Mouse (Mus musculus) layer of hippocampus, postnatal 10 days (tissue): ENCODE measurements around the gene Adk. TPM values are rescaled to one million over a fixed set of nuclear protein-coding genes. Genes with fewer than 3 reads are reported as not detected.

Experiments used
- DNase-seq, 2 experiments: peaks; one replicate each; pipeline ENCODE4 v3.0.0; 2021; ENCODE audit warnings: low spot score in 2 of 2
- total RNA-seq, 2 experiments: library from RNA; stranded (reverse); gene quantifications; 2 replicates each; pipeline ENCODE4 v1.2.3; 2021

The Adk gene
- total RNA-seq, 2 experiments from 2014 or later = 70.3 to 70.6 TPM

- DNase-seq = no peak
Observed at GRCm38 (mm10) chr14:21251386-21251785, 199.0 kb downstream of the Adk start.

DNA sequence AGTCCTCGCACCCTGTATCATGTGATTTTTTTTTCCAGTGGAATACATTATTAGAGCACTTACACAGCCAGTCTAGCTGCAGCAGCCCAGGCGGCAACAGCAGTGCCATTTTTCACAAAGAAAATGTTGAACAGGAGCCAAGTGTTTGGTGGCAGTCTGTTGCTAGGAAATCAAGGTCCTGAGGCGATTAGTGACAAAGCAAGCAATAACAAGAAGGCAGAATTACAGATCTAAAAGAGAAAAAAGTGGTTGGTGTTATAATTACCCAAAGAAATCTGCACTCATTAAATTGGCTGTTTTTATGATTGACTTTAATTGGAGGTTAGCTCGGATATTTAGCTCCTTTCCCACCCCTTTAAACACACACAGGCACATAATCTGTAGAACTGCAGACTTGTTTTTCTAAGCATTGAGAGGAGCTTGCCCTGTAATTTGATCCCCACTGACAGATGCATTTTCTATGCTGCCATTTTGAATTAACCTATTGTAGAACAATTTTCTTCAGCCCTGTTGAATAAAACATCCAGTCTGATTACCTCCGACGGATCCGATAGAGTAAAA lies 200.0 kb downstream of the Adk start:
- peak; percentile 52 for DNase-seq

GRCm38 (mm10) chr14:21253321-21253992 lies 201.1 kb downstream of the Adk start:
- peak; percentile 38 to 44 for DNase-seq

DNA sequence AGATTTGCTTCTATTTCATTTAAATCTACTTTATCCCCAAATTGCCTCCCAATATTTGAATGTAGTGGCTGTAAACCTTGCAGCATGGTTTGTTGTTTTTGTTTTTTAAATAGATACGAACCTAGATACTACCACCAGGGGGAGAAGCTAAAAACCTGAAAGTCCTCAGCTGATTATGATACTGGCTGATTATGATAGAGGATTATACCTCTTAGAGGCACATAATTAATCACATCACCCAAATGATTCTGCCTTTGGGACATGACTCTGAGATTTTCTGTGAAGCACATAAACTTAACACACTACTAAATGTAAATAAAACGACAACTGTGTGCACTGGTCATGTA lies 201.6 kb downstream of the Adk start:
- DNase-seq = no peak

DNA sequence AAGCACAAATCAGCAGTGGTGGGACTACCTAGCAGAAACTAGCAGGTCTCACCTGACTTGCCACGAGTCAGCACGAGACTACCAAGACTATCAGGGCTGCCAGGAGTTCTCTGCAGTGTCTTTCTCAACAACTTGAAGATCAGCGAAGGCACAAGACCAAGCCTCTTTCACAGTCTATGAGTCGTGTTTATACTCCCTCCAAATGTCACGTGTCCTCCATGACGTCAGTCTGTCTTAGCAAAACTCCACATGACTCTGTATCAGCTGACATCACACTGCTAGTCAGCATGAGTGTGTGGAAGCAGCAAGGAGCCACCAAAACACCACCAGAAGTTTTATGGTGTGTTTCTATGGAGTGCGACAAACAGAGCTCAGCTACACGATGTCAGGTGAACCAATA lies 215.9 kb downstream of the Adk start:
- DNase-seq = no peak

DNA sequence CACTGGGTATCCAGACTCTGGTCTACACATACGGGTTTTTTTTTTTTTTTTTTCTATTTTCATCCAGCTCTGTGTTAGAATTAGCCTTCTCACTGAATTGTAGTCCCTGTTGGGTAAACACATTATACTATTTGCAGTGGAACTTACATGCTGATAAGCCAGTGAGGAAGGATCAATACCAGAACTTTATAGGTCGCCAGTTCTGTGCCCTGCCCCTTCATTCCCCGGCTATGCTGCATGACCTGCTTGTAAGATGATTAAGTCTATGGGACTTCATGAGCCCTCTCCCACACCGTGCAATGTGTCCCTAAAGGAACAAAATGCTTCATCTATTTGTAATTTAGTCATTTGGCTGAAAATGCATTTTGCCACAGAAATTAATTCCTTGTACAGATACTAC lies 219.1 kb downstream of the Adk start:
- DNase-seq = no peak

DNA sequence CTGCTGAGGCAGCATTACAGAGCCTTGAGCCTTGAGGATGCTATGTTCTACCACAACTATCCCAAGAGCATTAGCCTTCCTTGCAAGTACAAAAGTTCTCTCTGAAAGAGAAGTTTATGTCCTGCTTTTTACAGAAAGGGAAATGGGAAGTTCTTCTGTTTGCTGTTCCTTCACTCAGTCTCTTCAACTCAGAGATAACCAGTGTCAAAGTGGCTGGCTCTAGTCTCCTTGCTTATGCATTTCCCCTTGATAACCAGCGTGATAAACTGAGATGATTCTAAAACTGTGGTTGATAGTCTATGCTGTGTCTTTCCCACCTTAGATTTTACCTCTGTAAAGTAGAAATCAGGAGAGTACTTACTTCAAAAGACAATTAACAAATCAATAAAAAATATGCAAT lies 223.4 kb downstream of the Adk start:
- no peak for DNase-seq

GRCm38 (mm10) chr14:21278290-21278689 lies 225.9 kb downstream of the Adk start:
- DNase-seq = no peak

DNA sequence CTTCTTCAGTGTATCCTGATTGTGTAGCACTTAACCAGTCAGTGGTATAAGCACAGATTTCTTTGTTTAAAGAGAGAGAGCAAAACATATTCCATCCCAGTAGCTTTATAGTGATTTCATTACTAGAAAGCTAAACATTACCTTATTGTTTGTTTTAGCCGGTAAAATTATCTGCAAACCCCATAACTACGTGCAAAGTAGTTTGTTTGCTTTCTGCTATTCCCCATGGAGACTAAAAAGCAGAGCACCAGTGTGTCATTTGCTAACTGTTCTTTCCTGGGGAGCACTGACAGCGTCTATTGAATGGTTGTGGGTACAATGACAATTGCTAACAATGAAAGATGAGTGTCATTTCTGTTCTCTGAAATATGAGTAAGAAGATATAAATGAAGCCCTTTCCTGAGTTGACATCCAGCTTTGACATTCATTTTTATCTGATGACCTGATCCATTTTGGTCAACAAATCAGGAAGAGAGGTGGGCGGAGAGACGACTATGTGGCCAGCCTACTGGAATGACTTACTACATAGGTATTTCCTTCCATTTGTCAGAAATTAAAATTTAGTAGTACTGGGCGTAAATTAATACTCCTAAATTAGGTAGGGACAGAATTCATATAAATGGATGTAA lies 226.6 kb downstream of the Adk start:
- no peak for DNase-seq

- DNase-seq = no peak
Observed at GRCm38 (mm10) chr14:21280451-21280850, 228.1 kb downstream of the Adk start.

- no peak for DNase-seq
Observed at GRCm38 (mm10) chr14:21281506-21281905, 229.1 kb downstream of the Adk start.

- no peak for DNase-seq
Observed at GRCm38 (mm10) chr14:21284116-21284515, 231.7 kb downstream of the Adk start.

DNA sequence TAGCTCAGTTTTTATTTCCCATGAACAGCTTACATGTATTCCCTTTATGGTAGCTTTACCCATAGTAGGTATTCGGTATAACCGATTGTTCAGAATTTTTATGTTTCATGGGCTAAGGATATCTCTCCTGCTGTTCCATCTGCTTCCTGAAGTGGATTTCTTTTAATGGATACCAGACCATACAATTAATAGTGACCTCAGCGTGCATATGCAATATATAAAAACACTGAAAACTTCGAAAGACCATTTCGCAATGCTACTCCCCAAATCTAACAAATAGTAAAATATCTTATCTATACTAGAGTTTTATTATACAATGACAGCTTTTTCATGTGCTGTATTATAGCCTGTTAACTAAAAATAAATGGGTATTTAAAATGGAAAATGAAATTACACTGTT lies 232.5 kb downstream of the Adk start:
- DNase-seq = no peak

- no peak for DNase-seq
Observed at GRCm38 (mm10) chr14:21286274-21286673, 233.9 kb downstream of the Adk start.

GRCm38 (mm10) chr14:21287726-21288442 lies 235.5 kb downstream of the Adk start:
- no peak for DNase-seq

DNA sequence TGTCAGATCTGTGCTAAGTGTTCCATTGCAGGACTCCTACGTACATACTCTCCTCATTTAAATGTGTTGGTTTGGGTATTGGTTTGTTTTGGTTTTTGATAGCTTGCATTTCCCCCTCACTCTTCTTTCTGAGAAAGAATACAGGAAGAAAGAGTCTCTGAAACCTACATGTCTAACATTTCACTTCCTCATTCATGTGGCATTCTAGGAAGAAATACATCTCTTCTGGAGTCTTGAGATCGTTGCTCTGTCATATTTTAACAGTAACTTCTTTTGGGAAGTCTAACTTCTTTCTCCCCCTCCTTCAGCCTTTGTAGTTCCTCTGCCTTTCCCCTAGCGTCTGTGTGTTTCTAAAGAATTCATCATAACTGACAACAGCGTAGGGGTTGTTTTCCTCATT lies 247.4 kb downstream of the Adk start:
- DNase-seq = no peak

GRCm38 (mm10) chr14:21304815-21305214 lies 252.4 kb downstream of the Adk start:
- peak in 1 of 2 experiments; percentile 18 for DNase-seq

DNA sequence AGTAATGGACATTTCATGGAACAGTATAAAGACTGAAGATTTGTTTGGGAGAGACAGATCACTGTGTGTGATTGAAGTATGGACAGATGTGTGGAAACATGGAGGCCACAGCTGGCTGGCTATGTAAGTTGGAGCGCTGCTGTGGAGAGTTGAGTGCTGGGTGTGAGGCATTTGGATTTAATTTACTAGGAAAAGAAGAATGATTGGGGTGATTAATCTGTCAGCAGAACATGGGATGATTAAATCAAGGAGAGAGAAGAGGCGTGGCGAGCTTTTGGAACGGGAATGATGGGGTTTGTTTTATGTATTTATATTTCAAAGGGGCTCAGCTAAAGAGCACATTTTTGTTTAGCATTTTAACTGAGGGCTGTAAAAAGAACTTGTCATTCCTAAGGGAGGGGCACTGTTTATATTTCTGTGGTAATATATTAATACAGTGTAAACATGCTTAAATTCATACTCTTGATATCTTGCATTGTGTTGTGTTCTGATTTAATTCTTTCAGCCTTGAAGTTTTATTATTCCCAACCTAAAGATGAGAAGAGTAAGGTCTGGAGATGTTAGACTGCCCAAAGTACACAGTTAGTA lies 256.1 kb downstream of the Adk start:
- no peak for DNase-seq

GRCm38 (mm10) chr14:21310530-21310929 lies 258.2 kb downstream of the Adk start:
- peak; percentile 20 to 31 for DNase-seq

DNA sequence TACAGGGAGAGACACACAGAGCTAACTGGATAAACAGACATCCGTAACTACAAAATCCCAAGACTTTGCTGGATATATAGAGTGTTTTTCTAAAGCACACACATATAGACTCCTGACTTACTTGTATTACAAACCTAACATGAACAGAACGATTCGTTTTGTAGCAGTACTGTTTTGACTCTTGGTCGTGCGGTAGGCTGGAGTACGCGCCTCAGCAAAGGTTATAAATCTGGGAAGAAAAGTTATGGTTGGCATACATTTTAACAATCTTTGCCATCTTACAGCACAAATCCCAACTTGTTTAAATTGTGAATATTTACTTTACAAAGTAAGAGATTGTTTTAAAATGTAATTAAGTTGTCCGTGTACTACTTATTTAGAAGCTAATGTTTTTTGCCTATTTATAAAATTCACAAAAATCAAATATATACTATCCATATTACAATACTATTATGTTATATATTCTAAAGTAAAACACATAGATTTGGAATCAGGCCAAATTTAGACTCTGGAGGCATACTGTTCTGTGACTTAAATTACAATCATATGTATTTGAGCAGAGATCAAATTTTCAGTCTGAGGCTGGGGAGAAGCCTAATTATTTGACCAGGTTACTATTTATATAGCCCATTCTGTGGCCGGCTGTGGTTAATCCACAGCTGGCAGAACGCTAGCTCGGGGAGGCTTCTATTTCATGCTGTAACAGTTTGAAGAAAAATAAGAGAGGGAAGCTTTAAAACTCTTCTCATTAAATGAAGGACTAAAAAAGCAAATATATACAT lies 261.4 kb downstream of the Adk start:
- DNase-seq = no peak

GRCm38 (mm10) chr14:21314466-21314865 lies 262.1 kb downstream of the Adk start:
- no peak for DNase-seq
